Mouse (Mus musculus) lung, adult 2 months (tissue): ENCODE results near the gene Tcf20. TPM values are rescaled to one million over a fixed set of nuclear protein-coding genes. Genes with fewer than 3 reads are reported as not detected.
A peak's percentile ranks its signal among the peaks of the same experiment; 100 is the strongest.

Experiments used
- DNase-seq: peaks from one replicate; pipeline ENCODE4 v3.0.0; 2022
- H3K4me1 ChIP-seq: fragments of 200-500 bp; 2 replicates; pipeline ENCODE4 v1.6.1; 2011; ENCODE audit warnings: low read length; ENCODE audit not compliant: control insufficient read depth, insufficient read depth
- H3K4me3 ChIP-seq: fragments of 200-500 bp; replicated peaks from 2 replicates; pipeline ENCODE3; 2011; ENCODE audit warnings: low read depth, mild to moderate bottlenecking, control low read depth, low read length; ENCODE audit errors: extremely low read depth
- CTCF ChIP-seq: fragments of 200-500 bp; IDR thresholded peaks from 2 replicates; pipeline ENCODE4 v1.5.1; 2011; ENCODE audit warnings: mild to moderate bottlenecking, low read length, control low read depth; ENCODE audit not compliant: insufficient read depth
- POLR2A ChIP-seq: fragments of 200-500 bp; IDR thresholded peaks from 2 replicates; pipeline ENCODE4 v1.6.1; 2011; ENCODE audit warnings: low read depth, mild to moderate bottlenecking, control low read depth, low read length, borderline replicate concordance; ENCODE audit errors: extremely low read depth
- WGBS: fragments of 180-500 bp; shearing (Covaris S2); methylation state at CpG from one replicate; pipeline ENCODE4 v1.1.7; 2018; 5-methylcytosine and 5-hydroxymethylcytosine counted together
- polyA plus RNA-seq: library from polyadenylated mRNA; depleted of rRNA; stranded (reverse); fragments of >200 nt; gene quantifications from 2 replicates; pipeline ENCODE4 v1.2.3, GENCODE M21; 2012

The Tcf20 gene
- polyA plus RNA-seq, 1 experiment = 16.8 TPM

- no peak for TF ChIP-seq CTCF
- TF ChIP-seq POLR2A = no peak
- no peaks in the 10 kb centered on the region for H3K4me1 ChIP-seq
- 61% methylated on average over 2 of the region's 2 CpGs for WGBS
- H3K4me3 ChIP-seq = no peak overlapping the region
- no peak for DNase-seq
Measured at GRCm38 (mm10) chr15:82908521-82908920, 79.2 kb downstream of the Tcf20 start.

- no peak for DNase-seq
- Histone ChIP-seq H3K4me1 (no peaks in the 10 kb centered on the region), H3K4me3 (no peak overlapping the region)
- TF ChIP-seq CTCF (no peak), POLR2A (no peak)
- 83% methylated on average over 5 of the region's 5 CpGs for WGBS
Measured at GRCm38 (mm10) chr15:82907306-82907705, 80.4 kb downstream of the Tcf20 start.

GRCm38 (mm10) chr15:82906574-82907061 lies 81.1 kb downstream of the Tcf20 start:
- no peak for DNase-seq
- Histone ChIP-seq H3K4me1 (no peaks in the 10 kb centered on the region), H3K4me3 (no peak overlapping the region)
- TF ChIP-seq CTCF = no peak
- no peak for TF ChIP-seq POLR2A
- 42% methylated on average over 7 of the region's 7 CpGs for WGBS

- H3K4me1 ChIP-seq = no peaks in the 10 kb centered on the region
- no peak overlapping the region for H3K4me3 ChIP-seq
- TF ChIP-seq CTCF (no peak), POLR2A (no peak)
- DNase-seq = no peak
- 73% methylated on average over 8 of the region's 8 CpGs for WGBS
Measured at GRCm38 (mm10) chr15:82905431-82906395, 82.0 kb downstream of the Tcf20 start.

GRCm38 (mm10) chr15:82904526-82904925 lies 83.1 kb downstream of the Tcf20 start:
- Histone ChIP-seq H3K4me1 (peaks cover 4% of the 10 kb centered on the region; the same call in 1 of the 2 replicates), H3K4me3 (no peak overlapping the region)
- TF ChIP-seq CTCF (no peak), POLR2A (no peak)
- no peak for DNase-seq
- WGBS = 68% methylated on average over 7 of the region's 7 CpGs

- Histone ChIP-seq H3K4me1 (peaks cover 8% of the 10 kb centered on the region; the same call in 1 of the 2 replicates), H3K4me3 (no peak overlapping the region)
- 79% methylated on average over 4 of the region's 4 CpGs for WGBS
- DNase-seq = no peak
- TF ChIP-seq POLR2A = no peak
- TF ChIP-seq CTCF = no peak
Measured at GRCm38 (mm10) chr15:82902521-82902920, 85.2 kb downstream of the Tcf20 start.

- DNase-seq = no peak
- peaks cover 11% of the 10 kb centered on the region for H3K4me1 ChIP-seq
- TF ChIP-seq POLR2A = no peak
- TF ChIP-seq CTCF = no peak
- no peak overlapping the region for H3K4me3 ChIP-seq
- 17% methylated on average over 6 of the region's 6 CpGs for WGBS
Measured at GRCm38 (mm10) chr15:82901306-82901705, 86.4 kb downstream of the Tcf20 start.

- DNase-seq = no peak
- WGBS = 29% methylated on average over 3 of the region's 3 CpGs
- H3K4me3 ChIP-seq = no peak overlapping the region
- H3K4me1 ChIP-seq = peaks cover 14% of the 10 kb centered on the region
- TF ChIP-seq POLR2A (no peak), CTCF (no peak)
Measured at GRCm38 (mm10) chr15:82900331-82900730, 87.3 kb downstream of the Tcf20 start.

- TF ChIP-seq CTCF (no peak), POLR2A (peak; percentile 63; the same call in 1 of the 2 replicates)
- Histone ChIP-seq H3K4me1 (peaks cover 14% of the 10 kb centered on the region), H3K4me3 (peak overlapping the region; percentile 61)
- DNase-seq = peak; percentile 85
- WGBS = 2% methylated on average over 32 of the region's 56 CpGs
Measured at GRCm38 (mm10) chr15:82899676-82900301, 87.9 kb downstream of the Tcf20 start.
